Mouse (Mus musculus) activated CD4-positive, CD25-positive, alpha-beta regulatory T cell, adult 4 months (primary cell): ENCODE measurements around the gene Cped1. TPM values are rescaled to one million over a fixed set of nuclear protein-coding genes. Genes with fewer than 3 reads are reported as not detected.
"Not testable (repeated sequence)": the region's sequence is repeated elsewhere in the genome, so short reads cannot be mapped to it uniquely, and the experiment has no call there.

Experiments
- ATAC-seq: one replicate; pipeline ENCODE4 v1.8.0; 2017
- polyA plus RNA-seq, 2 experiments: library from polyadenylated mRNA; unstranded; fragments of 100-300 nt; shearing (Covaris generic); gene quantifications; one replicate each; pipeline ENCODE4 v1.2.1; 2017

Cped1 gene
- polyA plus RNA-seq, 2 experiments from 2014 or later, result 0.29 TPM; not detected in 1

DNA sequence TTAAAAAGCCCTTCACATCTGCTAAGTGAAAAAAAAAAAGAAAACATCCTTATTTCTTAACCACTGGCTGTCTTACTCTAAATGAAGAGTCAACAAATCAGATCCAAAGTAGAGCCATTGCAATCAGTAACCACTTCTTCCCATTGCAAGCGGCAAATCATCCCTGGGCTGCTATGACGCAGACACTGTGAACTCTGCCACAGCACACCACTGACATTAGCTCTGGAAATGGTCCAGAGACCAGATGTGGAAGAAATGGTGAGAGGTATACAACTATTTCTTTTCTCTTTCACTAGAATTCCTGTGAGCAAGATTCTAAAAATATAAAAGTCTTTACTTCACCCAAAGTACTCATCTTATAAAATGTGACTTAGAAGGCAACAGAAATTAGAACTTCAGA lies 261.0 kb downstream of the Cped1 start:
- no peak for ATAC-seq

DNA sequence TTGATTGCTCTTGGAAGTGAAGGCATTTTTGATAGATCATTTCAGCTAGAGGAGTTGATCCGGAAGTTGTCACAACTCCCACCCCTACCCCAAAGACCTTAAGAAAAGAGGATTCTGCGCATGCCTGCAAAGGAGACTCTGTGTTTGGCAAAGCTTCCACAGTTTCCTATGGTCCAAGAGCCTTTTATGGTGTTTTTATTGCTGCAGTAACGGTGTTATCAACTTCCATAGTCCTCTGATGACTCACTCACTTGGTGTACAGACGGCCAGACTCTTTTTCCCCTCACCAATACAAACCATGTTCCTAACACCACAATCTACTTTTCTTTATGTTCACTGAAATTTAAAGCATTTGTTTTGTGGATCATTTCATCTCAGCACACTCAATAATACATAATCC lies 273.1 kb downstream of the Cped1 start:
- ATAC-seq, result no peak

DNA sequence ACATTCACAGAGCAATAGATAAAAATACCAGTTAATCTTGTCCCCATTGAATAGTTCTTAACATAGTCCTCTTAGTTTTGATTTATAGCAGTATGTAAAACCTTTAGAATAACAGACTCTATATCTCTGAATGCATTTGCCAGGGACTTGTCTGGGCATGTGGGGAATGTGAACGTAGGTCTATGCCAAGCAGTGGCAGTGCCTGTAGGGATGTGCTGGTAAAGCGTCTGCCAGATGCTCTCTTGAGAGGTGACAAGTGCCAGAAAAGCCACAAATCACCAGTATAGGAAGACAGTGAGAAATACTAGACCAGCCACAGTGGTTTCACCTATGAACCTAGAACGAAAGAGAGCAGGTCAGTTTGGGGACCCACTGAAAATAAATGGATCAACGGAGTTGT lies 276.8 kb downstream of the Cped1 start:
- ATAC-seq, result no peak

DNA sequence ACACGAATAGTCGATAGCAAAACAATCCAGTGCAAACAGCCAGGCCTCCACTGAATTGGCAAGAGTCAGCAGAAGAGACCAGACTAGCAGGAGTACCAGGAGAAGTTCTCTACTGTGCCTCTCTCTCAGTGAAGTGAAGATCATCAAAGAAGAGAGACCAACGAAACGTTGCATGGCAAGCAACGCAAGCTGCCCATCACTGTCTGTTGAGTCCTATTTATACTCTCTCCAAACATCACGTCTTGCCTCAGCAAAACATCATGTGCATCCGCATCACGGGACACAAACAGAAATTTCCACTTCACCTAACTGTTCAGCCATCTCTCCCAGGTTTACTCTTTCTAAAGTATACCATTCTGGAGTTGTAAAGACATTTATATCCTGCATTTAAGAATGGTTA lies 278.4 kb downstream of the Cped1 start:
- not testable (repeated sequence) for ATAC-seq

DNA sequence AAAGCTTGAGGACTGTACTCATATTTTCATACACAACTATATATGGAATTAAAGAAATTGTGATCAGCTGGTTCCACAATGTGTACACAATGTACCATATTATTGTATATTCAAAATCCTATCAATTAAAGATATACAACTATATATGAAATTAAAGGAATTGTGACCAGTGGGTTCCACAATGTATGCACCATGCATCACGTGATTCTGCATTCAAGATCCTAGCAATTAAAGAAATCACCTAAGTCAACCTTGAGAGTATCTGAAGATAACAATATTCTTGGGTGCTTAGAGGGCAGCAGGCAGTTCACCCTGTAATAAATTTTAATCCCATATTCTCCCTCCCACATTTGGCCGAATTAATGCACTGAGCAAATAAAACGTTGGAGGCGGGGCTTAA lies 280.3 kb downstream of the Cped1 start:
- no peak for ATAC-seq

DNA sequence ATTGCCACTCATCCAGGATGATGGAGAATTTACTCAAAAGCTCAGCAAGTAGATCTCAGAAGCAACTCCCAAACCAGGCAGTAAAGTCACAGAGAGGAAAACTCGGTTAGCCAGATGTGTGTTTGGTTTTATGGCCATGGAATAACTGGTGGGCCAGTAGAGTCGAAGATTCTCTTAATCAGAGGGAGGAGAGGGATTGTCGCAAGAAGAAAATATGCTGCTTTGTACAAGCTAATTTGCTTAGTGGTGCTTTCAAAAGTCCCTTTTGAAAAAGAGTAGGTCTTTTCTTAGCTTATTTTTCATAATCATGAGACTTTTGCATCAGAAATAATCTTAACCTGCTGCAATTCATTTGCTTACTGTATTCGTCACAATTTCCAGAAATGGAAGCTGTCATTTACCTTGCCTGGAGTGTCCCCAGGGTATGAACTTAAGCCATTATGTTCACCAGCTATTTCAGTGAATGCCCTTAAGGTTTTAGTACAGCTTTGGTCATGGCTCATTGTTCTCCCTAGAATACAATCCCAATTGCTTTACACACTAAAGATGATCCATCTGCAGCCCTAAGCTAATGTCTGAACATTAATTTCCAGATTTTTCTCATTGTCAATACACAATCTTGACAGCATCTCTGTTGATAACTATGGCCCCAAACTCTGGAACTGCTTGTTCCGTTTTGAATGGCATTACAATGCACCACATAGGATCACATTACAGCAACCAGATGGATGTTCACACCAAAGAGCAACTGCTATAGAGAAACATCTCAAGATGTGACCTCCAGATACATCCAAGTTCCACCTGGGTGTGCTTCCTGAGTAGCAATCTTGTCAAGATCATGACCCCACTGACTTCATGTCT lies 282.3 kb downstream of the Cped1 start:
- ATAC-seq, result no peak

DNA sequence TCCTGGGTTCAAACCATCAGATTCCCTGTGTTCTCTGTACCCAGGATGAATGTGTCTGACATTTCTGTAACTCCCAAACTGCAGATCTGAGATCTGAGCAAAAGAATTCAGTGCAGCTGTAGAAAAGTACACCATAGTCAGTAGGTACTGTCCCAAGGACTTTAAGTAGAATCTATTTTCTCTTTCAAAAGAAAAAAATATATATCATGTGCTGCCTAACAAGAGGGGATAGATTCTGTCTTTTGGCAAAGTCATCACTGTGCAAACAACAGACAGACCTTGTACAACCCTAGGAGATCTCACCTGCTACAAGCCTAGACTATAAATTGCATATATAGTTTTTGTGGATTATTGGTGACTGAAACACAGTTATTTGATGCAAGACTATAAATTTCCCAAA lies 283.0 kb downstream of the Cped1 start:
- ATAC-seq, result no peak

DNA sequence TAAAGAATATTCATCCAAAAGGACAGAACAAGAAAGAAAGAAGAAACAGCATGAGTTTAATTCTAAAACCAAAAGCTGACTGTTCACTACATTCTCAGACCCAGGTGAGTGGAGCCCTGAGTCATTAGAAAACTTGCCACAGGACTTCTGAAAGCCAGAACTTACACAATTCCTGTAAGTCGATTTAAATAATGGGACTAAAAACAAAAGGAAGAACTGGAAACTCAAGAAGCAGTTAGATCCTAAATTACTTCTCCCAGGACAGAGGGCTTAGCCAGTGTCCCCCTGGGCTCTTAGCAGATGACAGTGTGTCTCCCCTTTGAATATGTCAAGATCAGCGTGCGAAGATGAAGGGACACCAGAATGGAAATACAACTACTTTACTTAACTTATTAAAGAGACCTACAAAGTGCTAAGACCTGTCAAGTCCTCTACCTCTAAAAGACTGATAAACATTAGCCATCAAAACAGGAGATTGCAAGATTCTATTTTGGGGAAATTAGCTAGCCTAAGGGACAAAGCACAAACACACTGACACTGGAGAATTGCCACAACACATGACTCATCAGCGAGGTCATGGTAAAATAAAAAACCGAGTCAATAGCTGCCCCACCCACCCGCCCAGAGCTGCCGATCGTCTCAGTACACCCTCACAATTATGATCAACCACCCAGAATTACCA lies 284.3 kb downstream of the Cped1 start:
- ATAC-seq, result no peak

DNA sequence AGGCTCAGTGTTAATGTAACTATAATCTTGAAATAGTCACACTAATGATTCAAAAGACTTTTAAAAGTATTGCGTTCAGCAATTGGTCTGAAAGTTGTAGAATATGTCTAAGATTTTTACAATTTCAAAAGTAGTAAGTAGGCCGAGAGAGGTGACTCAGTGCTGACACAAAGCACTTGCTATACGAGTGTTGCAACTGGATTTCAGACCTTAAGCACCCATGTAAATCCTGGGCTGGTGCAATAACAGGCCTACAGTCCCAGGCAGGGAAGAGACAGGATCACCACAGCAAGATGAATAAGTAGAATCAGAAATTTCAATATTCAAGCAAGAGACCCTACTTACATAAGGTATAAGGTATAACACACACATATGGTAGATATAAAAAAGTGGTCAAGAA lies 292.2 kb downstream of the Cped1 start:
- no peak for ATAC-seq

DNA sequence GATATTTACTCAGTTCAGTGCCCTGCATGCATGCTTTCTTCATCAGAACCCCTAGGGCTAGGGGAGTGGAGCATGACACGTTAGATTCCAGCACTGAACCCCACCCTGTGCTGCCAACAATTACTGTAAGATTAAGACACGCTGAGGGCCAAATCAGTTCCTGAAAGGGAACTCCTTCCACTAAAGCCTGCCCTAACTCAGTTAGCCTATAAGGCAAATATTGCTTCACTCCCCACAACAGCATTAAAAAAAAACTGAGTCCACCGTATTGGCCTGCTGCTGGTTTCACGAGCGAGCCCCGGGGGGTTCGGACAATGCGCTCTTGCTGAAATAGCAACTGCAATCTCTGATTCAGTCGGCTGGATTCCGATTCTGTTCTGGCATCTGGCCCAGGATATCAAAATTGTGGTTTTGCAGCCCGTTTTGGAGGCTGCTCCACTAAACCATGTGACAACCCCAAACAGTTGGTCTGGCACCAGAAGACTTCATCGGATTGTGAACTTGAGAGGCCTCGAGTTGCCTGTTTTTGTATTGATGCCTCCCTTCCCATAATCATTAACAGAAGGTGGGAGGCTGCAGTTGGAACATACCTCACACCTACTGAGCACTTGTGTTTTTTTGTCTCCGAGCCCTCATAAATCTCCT lies 294.6 kb downstream of the Cped1 start:
- ATAC-seq, result no peak

DNA sequence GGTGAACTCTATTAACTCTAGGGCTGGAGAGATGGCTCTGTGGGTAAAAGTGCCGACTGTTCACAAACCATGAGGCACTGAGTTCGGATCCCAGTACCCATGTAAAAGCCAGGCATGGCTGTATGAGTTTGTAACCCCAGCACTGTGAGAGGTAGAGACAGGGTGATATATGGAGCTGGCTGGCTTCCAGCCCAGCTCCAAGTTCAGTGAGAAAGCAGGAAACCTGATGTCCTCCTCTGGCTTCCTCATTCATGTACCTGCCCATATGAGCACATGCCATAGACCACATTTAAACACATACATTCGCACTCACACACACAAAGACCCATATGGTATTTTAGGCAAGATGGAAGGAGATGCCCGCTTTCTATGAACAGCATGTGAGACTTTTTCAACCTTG lies 296.7 kb downstream of the Cped1 start:
- ATAC-seq, result no peak

DNA sequence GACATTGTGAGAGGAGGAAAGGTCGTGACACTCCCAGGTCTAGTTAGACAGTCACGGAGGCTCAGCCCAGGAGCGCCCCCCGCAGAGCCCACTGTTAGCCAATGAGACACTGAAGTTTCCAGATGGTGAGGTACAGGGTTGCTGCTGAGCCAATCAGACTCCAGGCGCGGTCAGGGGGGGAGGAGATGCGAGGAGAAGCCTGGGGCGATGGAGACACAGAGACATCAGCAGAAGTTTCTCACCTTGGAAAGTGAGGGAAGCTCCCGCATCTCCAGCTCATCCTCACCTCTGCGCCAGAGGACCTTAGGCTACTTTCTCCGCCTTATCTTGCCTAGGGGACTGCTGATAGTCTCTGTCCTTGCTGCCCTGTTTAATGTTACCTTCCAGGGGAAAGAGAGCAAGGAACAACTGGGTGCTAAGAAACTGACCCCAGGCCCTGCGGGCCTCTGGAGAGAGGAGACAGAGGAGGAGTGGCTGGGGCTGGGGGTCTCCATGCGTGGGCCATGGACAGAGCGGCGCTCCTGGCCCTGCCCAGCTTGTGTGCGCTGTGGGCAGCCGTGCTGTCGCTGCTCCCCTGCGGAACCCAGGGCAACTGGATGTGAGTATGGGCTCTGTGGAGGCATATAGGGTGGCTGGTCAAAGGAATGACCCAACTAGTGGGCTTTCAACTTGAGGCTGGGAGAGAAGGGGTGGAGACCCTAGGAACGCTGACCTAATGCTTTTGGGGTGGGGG lies 302.5 kb downstream of the Cped1 start, which contains the start of gene Wnt16:
Gene Wnt16, plus strand, starts transcription at position 224 of the 733 bp plus-strand sequence.
- no peak for ATAC-seq

DNA sequence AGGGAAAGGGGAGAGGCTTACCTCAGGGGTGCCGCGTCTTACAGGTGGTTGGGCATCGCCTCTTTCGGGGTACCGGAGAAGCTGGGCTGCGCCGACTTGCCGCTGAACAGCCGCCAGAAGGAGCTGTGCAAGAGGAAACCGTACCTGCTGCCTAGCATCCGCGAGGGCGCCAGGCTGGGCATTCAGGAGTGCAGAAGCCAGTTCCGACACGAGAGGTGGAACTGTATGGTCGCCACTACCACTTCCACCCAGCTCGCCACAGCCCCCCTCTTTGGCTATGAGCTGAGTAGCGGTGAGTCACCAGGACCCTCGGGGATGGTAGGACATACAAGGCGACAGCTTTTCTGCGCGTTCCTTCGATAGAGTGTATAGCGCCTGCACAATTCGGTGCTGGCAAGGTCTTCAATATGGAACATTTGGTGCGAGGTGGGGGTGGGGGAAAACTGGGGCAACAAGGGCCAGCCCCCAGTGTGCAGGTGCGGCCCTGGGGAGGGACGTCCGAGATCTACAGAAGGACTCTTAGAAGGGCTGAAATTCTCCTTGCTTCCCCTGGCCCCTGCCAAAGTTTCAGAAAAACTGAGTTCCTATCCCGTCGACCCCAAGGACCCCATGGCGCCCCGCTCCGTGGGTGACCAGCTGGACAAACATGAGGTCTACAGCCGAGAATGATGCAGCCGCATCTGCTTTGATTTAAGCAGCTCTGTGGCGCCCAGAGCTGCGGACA lies 303.2 kb downstream of the Cped1 start:
- ATAC-seq, result no peak

DNA sequence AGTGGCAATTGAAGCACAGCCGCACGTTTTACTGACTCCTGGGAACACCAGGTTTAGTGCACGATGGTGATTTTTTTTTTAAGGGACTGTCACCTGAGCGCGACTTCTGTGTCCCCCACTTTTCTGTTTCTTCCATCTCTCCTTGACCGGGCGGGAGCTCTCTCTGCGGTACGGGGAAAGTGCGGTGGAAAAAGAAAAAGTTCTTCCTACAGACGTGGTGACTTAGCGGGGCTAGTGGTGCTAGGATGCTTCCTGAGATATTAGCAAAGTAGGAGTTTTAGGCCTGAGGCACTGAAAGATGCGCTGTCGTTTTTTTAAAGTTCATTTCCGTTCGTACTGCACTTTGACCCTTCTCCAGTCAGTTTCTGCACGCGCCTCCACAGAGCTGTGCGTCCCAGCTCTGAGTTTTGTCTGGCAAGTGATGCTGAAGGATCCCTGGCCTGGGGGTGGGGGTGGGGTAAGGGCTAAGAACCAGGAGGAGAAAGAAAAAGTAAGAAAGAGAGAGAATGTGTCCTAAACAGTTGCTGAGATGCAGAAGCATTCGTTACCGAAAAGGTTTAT lies 303.8 kb downstream of the Cped1 start:
- ATAC-seq, result no peak

DNA sequence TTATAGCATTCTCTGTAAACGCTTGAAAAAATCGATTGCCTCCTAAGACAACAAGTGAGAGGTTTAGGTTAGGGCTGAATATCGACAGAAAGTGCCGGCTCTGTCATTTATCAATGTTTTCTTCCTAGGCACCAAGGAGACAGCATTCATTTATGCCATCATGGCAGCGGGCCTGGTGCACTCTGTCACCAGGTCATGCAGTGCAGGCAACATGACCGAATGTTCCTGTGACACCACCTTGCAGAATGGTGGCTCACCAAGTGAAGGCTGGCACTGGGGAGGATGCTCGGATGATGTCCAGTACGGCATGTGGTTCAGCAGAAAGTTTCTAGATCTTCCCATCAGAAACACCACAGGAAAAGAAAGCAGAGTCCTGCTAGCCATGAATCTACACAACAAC lies 305.1 kb downstream of the Cped1 start:
- ATAC-seq, result no peak

DNA sequence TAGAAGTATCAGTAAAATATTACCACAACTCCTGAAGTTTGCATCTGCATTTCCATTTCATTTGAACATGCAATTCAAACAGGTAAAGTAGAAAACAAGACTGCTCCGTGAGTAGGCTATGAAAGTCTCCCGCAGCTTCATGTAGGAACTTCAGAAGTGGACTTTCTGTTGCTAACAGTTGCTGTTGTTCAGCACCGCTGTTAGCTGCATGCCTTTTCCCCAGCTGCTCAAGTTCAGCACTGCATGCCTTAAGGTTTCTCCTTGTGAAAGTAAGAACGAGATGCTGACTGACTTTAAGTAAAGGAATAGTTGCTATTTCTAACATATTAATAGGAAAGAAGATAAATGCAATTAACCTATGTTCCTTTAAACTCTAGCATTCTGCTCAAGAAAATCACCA lies 306.3 kb downstream of the Cped1 start:
- no peak for ATAC-seq

DNA sequence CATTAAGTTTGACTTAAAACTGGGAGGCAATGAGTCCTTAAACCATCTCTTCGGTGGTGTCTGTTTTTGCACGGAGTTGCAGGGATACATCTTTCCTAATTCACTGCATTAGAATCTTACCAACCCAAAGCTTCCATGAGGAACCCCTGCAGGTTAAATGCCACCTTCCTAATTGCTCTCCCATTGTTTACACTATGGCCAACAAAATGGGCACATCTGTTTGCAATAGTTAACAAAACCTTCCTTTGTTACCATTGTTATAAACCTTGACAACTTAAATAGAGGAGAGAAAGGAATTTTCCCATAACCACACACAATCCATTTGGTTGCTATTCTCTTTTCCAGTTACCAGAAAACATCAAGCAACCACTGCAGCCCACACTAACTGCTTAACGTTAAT lies 308.2 kb downstream of the Cped1 start:
- ATAC-seq, result no peak

DNA sequence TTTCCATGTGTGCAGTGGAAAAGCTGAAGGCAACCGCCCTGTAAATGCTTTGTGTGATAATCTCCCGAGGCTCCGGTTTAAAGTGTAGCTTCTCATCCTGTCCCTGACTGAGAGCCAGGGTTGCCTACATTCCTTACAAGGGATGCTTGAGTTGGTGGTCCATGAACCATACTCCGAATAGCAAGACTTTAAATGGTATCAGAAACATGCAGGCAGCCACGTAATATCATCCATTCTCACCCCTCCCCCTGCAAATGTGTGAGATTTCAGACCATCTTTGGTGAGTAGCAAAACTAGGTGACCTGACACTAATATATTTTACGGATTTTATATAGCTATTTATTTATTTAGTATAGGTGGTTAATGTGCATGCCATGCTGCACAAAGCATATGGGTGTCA lies 311.3 kb downstream of the Cped1 start:
- no peak for ATAC-seq

DNA sequence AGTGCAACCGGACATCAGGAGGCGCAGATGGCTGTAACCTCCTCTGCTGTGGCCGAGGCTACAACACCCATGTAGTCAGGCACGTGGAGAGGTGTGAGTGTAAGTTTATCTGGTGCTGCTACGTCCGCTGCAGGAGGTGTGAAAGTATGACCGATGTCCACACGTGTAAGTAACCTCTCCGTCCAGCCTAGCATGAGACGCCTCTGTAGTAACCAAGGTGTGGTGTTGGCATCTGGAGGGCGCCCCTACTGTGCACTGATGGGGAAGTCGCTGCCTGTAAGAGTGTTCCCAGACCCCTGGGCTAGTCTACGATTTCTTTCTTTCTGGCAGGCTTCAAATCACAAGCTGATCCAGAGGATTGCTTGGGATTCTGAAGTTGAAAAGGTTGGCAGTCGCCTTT lies 312.3 kb downstream of the Cped1 start:
- no peak for ATAC-seq
